Mouse (Mus musculus) intestine, embryonic 16.5 days (tissue): ENCODE data around the gene Rgs7. TPM values are rescaled to one million over a fixed set of nuclear protein-coding genes. Genes with fewer than 3 reads are reported as not detected.

Experiments used
- ATAC-seq: fragments of 200-750 bp; cut with Nextera tagmentation; 2 replicates; pipeline ENCODE4 v1.8.0; 2017; ENCODE audit warnings: moderate TSS enrichment, moderate library complexity
- H3K27ac ChIP-seq: fragments of 300-500 bp; sonication (generic); 2 replicates; pipeline ENCODE4 v1.5.1; 2014; ENCODE audit warnings: mild to moderate bottlenecking, low read length
- H3K27me3 ChIP-seq: fragments of 300-500 bp; sonication (generic); replicated peaks from 2 replicates; pipeline ENCODE4 v1.6.1; 2014; ENCODE audit warnings: low read length, control low read depth, mixed read lengths; ENCODE audit not compliant: control insufficient read depth, insufficient read depth
- H3K36me3 ChIP-seq: fragments of 300-500 bp; sonication (generic); 2 replicates; pipeline ENCODE4 v1.6.1; 2014; ENCODE audit warnings: low read length, control low read depth; ENCODE audit not compliant: control insufficient read depth, insufficient read depth
- H3K4me1 ChIP-seq: fragments of 300-500 bp; sonication (generic); 2 replicates; pipeline ENCODE4 v1.6.1; 2014; ENCODE audit warnings: low read length, control low read depth, mixed read lengths; ENCODE audit not compliant: control insufficient read depth, insufficient read depth
- H3K4me2 ChIP-seq: fragments of 300-500 bp; sonication (generic); 2 replicates; pipeline ENCODE4 v1.6.1; 2014; ENCODE audit warnings: low read depth, low read length, control low read depth
- H3K4me3 ChIP-seq: fragments of 300-500 bp; sonication (generic); 2 replicates; pipeline ENCODE4 v1.5.1; 2014; ENCODE audit warnings: mild to moderate bottlenecking, low read length
- H3K9ac ChIP-seq: fragments of 300-500 bp; sonication (generic); 2 replicates; pipeline ENCODE4 v1.6.1; 2014; ENCODE audit warnings: low read depth, low read length
- H3K9me3 ChIP-seq: fragments of 300-500 bp; sonication (generic); 2 replicates; pipeline ENCODE4 v1.6.1; 2016; ENCODE audit warnings: low read length, control low read depth; ENCODE audit not compliant: control insufficient read depth
- WGBS: fragments of 180-500 bp; shearing (Covaris S2); extraction: QIAGEN DNeasy Blood & Tissue Kit; methylation state at CpG from one replicate; pipeline ENCODE4 v1.1.7; 2014; 5-methylcytosine and 5-hydroxymethylcytosine counted together
- polyA plus RNA-seq: library from polyadenylated mRNA; unstranded; fragments of >200 nt; fragmentation: Nextera tagmentation; extraction: Ambion mirVana; gene quantifications from 2 replicates; pipeline ENCODE4 v1.2.1, GENCODE M21; 2015

Gene Rgs7
- polyA plus RNA-seq, 1 experiment from 2014 or later: 1.4 TPM

DNA sequence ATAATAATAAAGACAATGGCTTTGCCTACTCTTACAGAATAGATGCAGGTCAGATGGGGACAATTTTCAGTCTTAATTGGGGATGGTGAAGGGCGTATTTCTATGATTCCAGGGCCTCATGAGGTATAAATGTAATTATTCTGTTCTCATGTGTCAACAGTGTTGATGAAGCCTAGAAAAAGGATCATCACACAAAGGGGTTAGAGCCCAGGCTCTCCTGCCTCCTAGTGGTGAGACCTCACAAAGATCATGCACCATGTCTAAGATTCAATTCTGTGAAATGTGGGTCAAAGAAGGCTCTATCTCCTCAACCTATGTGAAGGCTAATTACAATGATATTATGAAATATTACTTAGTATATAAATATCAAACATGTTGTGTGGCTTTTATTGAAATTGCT is 146.1 kb downstream of the Rgs7 start:
- H3K4me2 ChIP-seq: no peak overlapping the region
- H3K9me3 ChIP-seq: no peaks in the 10 kb centered on the region
- H3K4me3 ChIP-seq: no peak overlapping the region
- H3K4me1 ChIP-seq: no peaks in the 10 kb centered on the region
- H3K36me3 ChIP-seq: no peaks in the 10 kb centered on the region
- no peak overlapping the region for H3K27ac ChIP-seq
- no peak for ATAC-seq
- no peaks in the 10 kb centered on the region for H3K27me3 ChIP-seq
- WGBS: 83% methylated on average over 1 of the region's 1 CpGs
- H3K9ac ChIP-seq: no peak overlapping the region

GRCm38 (mm10) chr1:175336191-175336590 is 156.1 kb downstream of the Rgs7 start:
- no peak overlapping the region for H3K4me2 ChIP-seq
- no peaks in the 10 kb centered on the region for H3K27me3 ChIP-seq
- no peak for ATAC-seq
- H3K4me1 ChIP-seq: no peaks in the 10 kb centered on the region
- no peaks in the 10 kb centered on the region for H3K9me3 ChIP-seq
- H3K27ac ChIP-seq: no peak overlapping the region
- H3K9ac ChIP-seq: no peak overlapping the region
- WGBS: 66% methylated on average over 4 of the region's 4 CpGs
- no peaks in the 10 kb centered on the region for H3K36me3 ChIP-seq
- no peak overlapping the region for H3K4me3 ChIP-seq

DNA sequence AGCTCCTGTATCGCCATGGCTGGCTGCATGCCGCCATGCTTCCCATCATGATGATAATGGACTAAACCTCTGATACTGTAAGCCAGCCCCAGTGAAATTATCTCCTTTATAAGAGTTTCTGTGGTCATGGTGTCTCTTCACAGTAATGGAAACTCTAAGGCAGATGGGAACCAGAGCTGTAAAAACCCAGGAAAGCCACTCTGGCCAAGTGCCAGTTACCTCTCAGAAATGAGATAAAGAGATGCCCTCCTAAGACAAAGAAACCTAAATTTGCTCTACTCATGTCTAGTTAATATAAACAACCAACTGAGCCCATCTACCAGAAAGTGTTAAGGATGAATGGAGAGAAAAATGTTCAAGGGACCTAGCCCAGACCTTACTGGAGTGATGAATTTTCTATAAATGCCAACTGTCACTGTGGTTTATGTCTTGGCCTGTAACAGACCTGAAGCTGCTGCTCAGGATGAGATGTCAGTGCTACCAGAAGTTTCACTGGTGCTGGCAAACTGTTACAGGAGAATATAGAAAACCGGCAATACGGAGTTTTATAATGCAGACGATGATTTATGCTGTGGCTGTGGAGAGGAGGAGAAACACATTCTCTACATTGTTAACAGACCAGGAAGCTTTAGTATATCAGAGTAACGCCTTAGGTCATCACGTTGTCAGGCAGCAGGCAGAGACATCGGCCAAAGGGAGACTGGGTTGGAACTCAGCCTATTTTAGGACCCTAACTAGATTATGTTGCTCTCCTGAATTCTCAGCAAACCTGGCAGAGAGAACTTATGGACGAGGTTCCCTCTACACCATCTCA is 159.1 kb downstream of the Rgs7 start:
- no peaks in the 10 kb centered on the region for H3K27me3 ChIP-seq
- H3K27ac ChIP-seq: no peak overlapping the region
- no peaks in the 10 kb centered on the region for H3K9me3 ChIP-seq
- no peak overlapping the region for H3K4me3 ChIP-seq
- no peaks in the 10 kb centered on the region for H3K36me3 ChIP-seq
- no peak overlapping the region for H3K9ac ChIP-seq
- H3K4me1 ChIP-seq: no peaks in the 10 kb centered on the region
- 58% methylated on average over 9 of the region's 9 CpGs for WGBS
- peak; percentile 31; the same call in 1 of the 2 replicates for ATAC-seq
- H3K4me2 ChIP-seq: no peak overlapping the region

- no peak for ATAC-seq
- no peak overlapping the region for H3K27ac ChIP-seq
- WGBS: 73% methylated on average over 3 of the region's 3 CpGs
- no peak overlapping the region for H3K4me3 ChIP-seq
- H3K4me1 ChIP-seq: no peaks in the 10 kb centered on the region
- H3K4me2 ChIP-seq: no peak overlapping the region
- H3K9me3 ChIP-seq: no peaks in the 10 kb centered on the region
- no peaks in the 10 kb centered on the region for H3K36me3 ChIP-seq
- H3K9ac ChIP-seq: no peak overlapping the region
- H3K27me3 ChIP-seq: no peaks in the 10 kb centered on the region
Measured at GRCm38 (mm10) chr1:175329934-175330471, 162.3 kb downstream of the Rgs7 start.

- Histone ChIP-seq H3K9ac (no peak overlapping the region), H3K4me3 (no peak overlapping the region), H3K27me3 (no peaks in the 10 kb centered on the region), H3K4me2 (no peak overlapping the region), H3K4me1 (no peaks in the 10 kb centered on the region), H3K27ac (no peak overlapping the region), H3K9me3 (no peaks in the 10 kb centered on the region), H3K36me3 (no peaks in the 10 kb centered on the region)
- no peak for ATAC-seq
Measured at GRCm38 (mm10) chr1:175322781-175323180, 169.5 kb downstream of the Rgs7 start.

GRCm38 (mm10) chr1:175319205-175319604 is 173.1 kb downstream of the Rgs7 start:
- Histone ChIP-seq H3K36me3 (no peaks in the 10 kb centered on the region), H3K9me3 (no peaks in the 10 kb centered on the region), H3K9ac (no peak overlapping the region), H3K27ac (no peak overlapping the region), H3K4me3 (no peak overlapping the region), H3K4me1 (no peaks in the 10 kb centered on the region), H3K27me3 (no peaks in the 10 kb centered on the region), H3K4me2 (no peak overlapping the region)
- 85% methylated on average over 9 of the region's 9 CpGs for WGBS
- ATAC-seq: no peak

DNA sequence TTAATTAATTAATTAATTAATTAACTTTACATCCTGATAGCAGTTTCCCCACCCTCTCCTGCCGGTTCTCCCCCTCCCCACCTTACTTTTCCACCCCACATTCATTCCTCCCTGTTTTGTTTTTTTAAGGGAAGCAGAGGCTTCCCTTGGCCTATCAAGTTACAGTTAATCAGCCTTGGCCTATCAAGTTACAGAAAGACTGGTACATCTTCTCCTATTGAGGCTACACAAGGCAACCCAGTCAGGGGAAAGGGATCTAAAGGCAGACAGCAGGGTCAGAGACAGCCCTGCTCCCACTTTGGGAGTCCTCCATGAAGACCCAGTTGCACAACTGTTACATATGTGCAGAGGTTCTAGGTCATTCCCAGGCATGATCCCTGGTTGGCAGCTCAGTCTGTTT is 175.0 kb downstream of the Rgs7 start:
- H3K9ac ChIP-seq: no peak overlapping the region
- WGBS: 16% methylated on average over 1 of the region's 1 CpGs
- H3K4me3 ChIP-seq: no peak overlapping the region
- H3K4me1 ChIP-seq: no peaks in the 10 kb centered on the region
- no peaks in the 10 kb centered on the region for H3K27me3 ChIP-seq
- H3K9me3 ChIP-seq: no peaks in the 10 kb centered on the region
- H3K36me3 ChIP-seq: no peaks in the 10 kb centered on the region
- H3K27ac ChIP-seq: no peak overlapping the region
- no peak for ATAC-seq
- H3K4me2 ChIP-seq: no peak overlapping the region

GRCm38 (mm10) chr1:175307604-175308003 is 184.7 kb downstream of the Rgs7 start:
- Histone ChIP-seq H3K9me3 (no peaks in the 10 kb centered on the region), H3K36me3 (no peaks in the 10 kb centered on the region), H3K4me1 (no peaks in the 10 kb centered on the region), H3K4me2 (no peak overlapping the region), H3K9ac (no peak overlapping the region), H3K27ac (no peak overlapping the region), H3K27me3 (no peaks in the 10 kb centered on the region), H3K4me3 (no peak overlapping the region)
- ATAC-seq: no peak
- WGBS: 78% methylated on average over 3 of the region's 3 CpGs

DNA sequence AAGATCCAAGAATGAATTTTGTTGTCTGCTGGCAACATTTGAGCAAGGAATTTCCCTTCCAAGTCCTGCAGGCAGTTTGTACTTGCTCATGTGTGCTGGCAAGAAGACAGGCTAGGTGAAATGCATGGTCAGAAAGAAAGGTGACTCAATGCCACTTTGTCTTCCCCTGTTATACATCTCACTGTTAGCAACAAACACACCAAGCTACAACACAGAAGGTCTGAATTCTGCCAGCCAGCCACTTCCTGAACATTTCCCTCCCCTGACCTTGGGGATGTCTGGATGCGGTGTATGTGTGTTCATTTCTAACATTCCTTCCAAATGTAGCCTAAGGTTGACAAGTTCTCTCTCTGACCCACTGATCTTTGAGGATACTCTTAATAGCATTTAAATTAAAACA is 191.4 kb downstream of the Rgs7 start:
- no peaks in the 10 kb centered on the region for H3K4me1 ChIP-seq
- H3K27ac ChIP-seq: no peak overlapping the region
- no peaks in the 10 kb centered on the region for H3K27me3 ChIP-seq
- ATAC-seq: no peak
- H3K4me2 ChIP-seq: no peak overlapping the region
- no peaks in the 10 kb centered on the region for H3K36me3 ChIP-seq
- H3K4me3 ChIP-seq: no peak overlapping the region
- 66% methylated on average over 1 of the region's 1 CpGs for WGBS
- H3K9ac ChIP-seq: no peak overlapping the region
- H3K9me3 ChIP-seq: no peaks in the 10 kb centered on the region

DNA sequence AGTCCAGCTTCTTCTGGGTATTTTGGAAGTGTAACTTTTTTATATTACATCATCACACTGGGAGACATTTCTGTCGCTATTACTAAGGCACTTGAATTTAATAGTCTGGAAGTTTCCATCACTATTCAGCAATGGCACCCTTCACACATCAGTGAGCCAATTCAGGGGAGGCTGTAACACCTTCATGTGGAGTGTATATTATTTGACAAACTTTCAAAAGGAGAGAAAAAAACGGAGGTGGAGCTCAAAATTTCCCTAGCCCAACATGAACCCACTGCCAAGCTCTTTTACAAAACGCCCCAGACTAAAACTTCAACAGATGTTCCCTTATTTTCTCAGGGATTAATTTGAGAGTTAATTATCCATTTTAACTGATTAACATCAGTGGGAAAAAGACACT is 191.9 kb downstream of the Rgs7 start:
- H3K27me3 ChIP-seq: no peaks in the 10 kb centered on the region
- H3K9me3 ChIP-seq: no peaks in the 10 kb centered on the region
- no peak for ATAC-seq
- no peak overlapping the region for H3K4me3 ChIP-seq
- H3K27ac ChIP-seq: no peak overlapping the region
- H3K9ac ChIP-seq: no peak overlapping the region
- H3K36me3 ChIP-seq: no peaks in the 10 kb centered on the region
- WGBS: 58% methylated on average over 3 of the region's 3 CpGs
- H3K4me1 ChIP-seq: no peaks in the 10 kb centered on the region
- no peak overlapping the region for H3K4me2 ChIP-seq
